Comparison of ENCODE assay signal across 12 mouse cellular contexts in genomic region chr1:177928391-177929010, GRCm38 (mm10). TPM values are rescaled to one million over a fixed set of nuclear protein-coding genes. Genes with fewer than 3 reads are reported as not detected.
DNase-seq lines count a peak whose midpoint lies in the region; ATAC-seq and TF ChIP-seq lines count a peak whose summit lies in the region.
"Not testable (repeated sequence)": the region's sequence is repeated elsewhere in the genome, so short reads cannot be mapped to it uniquely, and the experiment has no call there.
"Had no signal": no experiment of that assay in that cellular context is flagged by ENCODE, and none has a peak within 500 bp of the region (broad histone marks: within the 10 kb centered on the region; RNA-seq: fewer than 3 reads in every experiment).

No protein-coding gene starts in this region.

- peak overlapping the region; percentile 92 for H3K9ac ChIP-seq in ES-Bruce4 (ENCODE audit: low read depth, poor library complexity, severe bottlenecking)
- H3K9ac ChIP-seq in ES-E14 (ENCODE audit: insufficient read depth, low read depth, low read length, poor library complexity, severe bottlenecking); limb, embryonic 11.5 days (ENCODE audit: low read length): not testable (repeated sequence)

- not testable (repeated sequence) for TF ChIP-seq CTCF in E14TG2a.4 (conservative IDR thresholded peaks at IDR 0.05; ENCODE audit: low read length); ES-Bruce4 (IDR thresholded peaks at IDR 0.05; ENCODE audit: low read depth, low read length)

- not testable (repeated sequence) for H3K27me3 ChIP-seq in E14TG2a.4 (ENCODE audit: insufficient read depth, low read length); ES-Bruce4 (ENCODE audit: control insufficient read depth, insufficient read depth, low read length, poor library complexity, severe bottlenecking); limb, embryonic 11.5 days (ENCODE audit: control insufficient read depth, insufficient read depth, low read length)

- not testable (repeated sequence) for TF ChIP-seq EP300 in ES-Bruce4 (IDR thresholded peaks at IDR 0.05; ENCODE audit: insufficient read depth, low read depth, low read length)

- not testable (repeated sequence) for H3K4me1 ChIP-seq in E14TG2a.4 (replicated peaks; ENCODE audit: low read depth, low read length); ES-Bruce4 (ENCODE audit: control insufficient read depth, insufficient read depth, low read length); ES-E14 (ENCODE audit: control insufficient read depth in 2 of 2, insufficient read depth in 2 of 2, low read length in 2 of 2, poor library complexity in 1 of 2); limb, embryonic 11.5 days (ENCODE audit: control insufficient read depth, insufficient read depth, low read length)

- H3K9me3 ChIP-seq in E14TG2a.4 (ENCODE audit: low read length); ES-Bruce4 (replicated peaks; ENCODE audit: control insufficient read depth, insufficient read depth, low read length, poor library complexity, severe bottlenecking); ES-E14 (ENCODE audit: control insufficient read depth, insufficient read depth, low read depth, low read length); limb, embryonic 11.5 days (ENCODE audit: control insufficient read depth, low read length): not testable (repeated sequence)

- peak overlapping the region; percentile 46 for H3K4me3 ChIP-seq in E14TG2a.4 (replicated peaks; ENCODE audit: low read length)
- H3K4me3 ChIP-seq in ES-Bruce4 (ENCODE audit: low read depth, low read length): peak overlapping the region; percentile 61
- peak overlapping the region; percentile 34 to 46; a peak in 3 of 4 replicates for H3K4me3 ChIP-seq in ES-E14 (ENCODE audit: insufficient read depth in 1 of 2, low read depth in 1 of 2, low read length in 2 of 2, poor library complexity in 1 of 2, severe bottlenecking in 1 of 2)
- not testable (repeated sequence) for H3K4me3 ChIP-seq in limb, embryonic 11.5 days (ENCODE audit: low read depth, low read length)

- H3K27ac ChIP-seq in ES-Bruce4 (ENCODE audit: insufficient read depth, low read length); ES-E14 (ENCODE audit: insufficient read depth, low read depth, low read length, poor library complexity, severe bottlenecking); limb, embryonic 11.5 days (replicated peaks; ENCODE audit: low read depth, low read length): not testable (repeated sequence)

- H3K36me3 ChIP-seq in E14TG2a.4 (ENCODE audit: insufficient read depth, low read length); ES-Bruce4 (ENCODE audit: control insufficient read depth, insufficient read depth, low read length, poor library complexity, severe bottlenecking); ES-E14 (ENCODE audit: control insufficient read depth, insufficient read depth, low read length, poor library complexity, severe bottlenecking); limb, embryonic 11.5 days (ENCODE audit: control insufficient read depth, insufficient read depth, low read length): not testable (repeated sequence)

- H3K4me2 ChIP-seq in limb, embryonic 11.5 days (ENCODE audit: low read depth, severe bottlenecking): not testable (repeated sequence)

- peak; percentile 55 for DNase-seq in ES-CJ7 (ENCODE audit: low read depth, low spot score)
- DNase-seq in ES-E14 (ENCODE audit: low read depth, low spot score): not testable (repeated sequence)
- DNase-seq in R1 (ENCODE audit: low read depth, low spot score): peak; percentile 68
- DNase-seq in WW6 (ENCODE audit: low read depth, low spot score): peak; percentile 28
- peak; percentile 58 for DNase-seq in ZHBTc4 (ENCODE audit: low read depth, low spot score)
- peak; percentile 9 for DNase-seq in limb, embryonic 11.5 days (ENCODE audit: low spot score)

- TF ChIP-seq POLR2A in ES-Bruce4 (IDR thresholded peaks at IDR 0.05; ENCODE audit: insufficient read depth, low read length): not testable (repeated sequence)

- in situ Hi-C loops in ES-E14 (cut with MboI; ENCODE audit: low sequenced_read_pairs in 2 of 2, unreplicated experiment in 2 of 2): not testable (repeated sequence)

- WGBS in limb, embryonic 11.5 days: 90% methylated on average over 22 of the region's 22 CpGs

- ATAC-seq in limb, embryonic 11.5 days (ENCODE audit: insufficient number of reproducible peaks, low FRiP score, low TSS enrichment, low read depth): not testable (repeated sequence)

RNA-seq across cellular contexts. Expression of gene Catspere2, which starts 54.7 kb away (rescaled TPM):
- polyA plus RNA-seq in ES-Bruce4 (2011; ENCODE audit: insufficient read depth, insufficient read length, low read depth, missing spikeins): not detected in 2 replicates
- 0.04 and 0.11 TPM in 2 replicates for total RNA-seq in ES-E14 (2012; rRNA removed)
- 0.17 TPM in 1 of 2 replicates, not detected in the other for polyA plus RNA-seq in limb, embryonic 11.5 days (2014; fragmentation: Nextera tagmentation; extraction: Ambion mirVana)
- total RNA-seq: CH12.LX, MEL had no signal
- polyA plus RNA-seq: CD4-positive, CD25-positive, alpha-beta regulatory T cell, adult 4 months; G1E had no signal
